Mouse (Mus musculus): ENCODE measurements around the gene Luc7l2. TPM values are rescaled to one million over a fixed set of nuclear protein-coding genes. Genes with fewer than 3 reads are reported as not detected.

Luc7l2 gene
- total and polyA plus RNA-seq, 3 experiments = 51.8 to 129 (median 118) TPM

GRCm38 (mm10) chr6:38643039-38643438 lies 91.9 kb downstream of the Luc7l2 start:
- no peak for DNase-seq (ENCODE audit: low read depth, low spot score)
- H3K4me3 ChIP-seq (ENCODE audit: control insufficient read depth in 1 of 2, insufficient read depth in 1 of 2, low read depth in 2 of 2, low read length in 2 of 2) = no peak overlapping the region
- H3K36me3 ChIP-seq (ENCODE audit: control insufficient read depth in 1 of 2, insufficient read depth in 2 of 2, low read length in 2 of 2) = peaks cover 0 to 9% of the 10 kb centered on the region in 2 experiments; a peak in 2 of 4 replicates
- TF ChIP-seq RAD21 (IDR thresholded peaks at IDR 0.05; ENCODE audit: low read depth, low read length) = no peak
- no peaks in the 10 kb centered on the region; a peak in 1 of 4 replicates for H3K27me3 ChIP-seq (ENCODE audit: control insufficient read depth in 1 of 2, insufficient read depth in 2 of 2, low read length in 2 of 2)
- no peaks in the 10 kb centered on the region for H3K79me2 ChIP-seq (ENCODE audit: control insufficient read depth, insufficient read depth, low read length, poor library complexity)
- no peak overlapping the region for H3K27ac ChIP-seq (ENCODE audit: control insufficient read depth, low read depth, low read length)
- no peaks in the 10 kb centered on the region for H3K9me3 ChIP-seq (replicated peaks; ENCODE audit: insufficient read depth, low read length)
- H3K9ac ChIP-seq (ENCODE audit: control insufficient read depth, low read depth, low read length, poor library complexity, severe bottlenecking) = no peak overlapping the region
- H3K4me1 ChIP-seq (ENCODE audit: control insufficient read depth in 1 of 2, insufficient read depth in 2 of 2, low read length in 2 of 2) = peaks cover 9 to 23% of the 10 kb centered on the region in 2 experiments

- Histone ChIP-seq H3K79me2 (ENCODE audit: control insufficient read depth, insufficient read depth, low read length, poor library complexity) (no peaks in the 10 kb centered on the region), H3K9me3 (replicated peaks; ENCODE audit: insufficient read depth, low read length) (no peaks in the 10 kb centered on the region), H3K4me3 (ENCODE audit: control insufficient read depth in 1 of 2, insufficient read depth in 1 of 2, low read depth in 2 of 2, low read length in 2 of 2) (no peak overlapping the region), H3K9ac (ENCODE audit: control insufficient read depth, low read depth, low read length, poor library complexity, severe bottlenecking) (no peak overlapping the region), H3K4me1 (ENCODE audit: control insufficient read depth in 1 of 2, insufficient read depth in 2 of 2, low read length in 2 of 2) (0 out of 4 replicates have a peak, but pooled peaks cover 0 to 8% of the 10 kb centered on the region in 2 experiments), H3K27me3 (ENCODE audit: control insufficient read depth in 1 of 2, insufficient read depth in 2 of 2, low read length in 2 of 2) (no peaks in the 10 kb centered on the region), H3K27ac (ENCODE audit: control insufficient read depth, low read depth, low read length) (no peak overlapping the region), H3K36me3 (ENCODE audit: control insufficient read depth in 1 of 2, insufficient read depth in 2 of 2, low read length in 2 of 2) (peaks cover 0 to 4% of the 10 kb centered on the region in 2 experiments; a peak in 1 of 4 replicates)
- DNase-seq (ENCODE audit: low read depth, low spot score) = peak; percentile 81
- TF ChIP-seq JUND (IDR thresholded peaks at IDR 0.05; ENCODE audit: low read depth, low read length) (no peak), ZC3H11A (IDR thresholded peaks at IDR 0.05; ENCODE audit: low read depth, low read length) (peak; percentile 71), CTCF (IDR thresholded peaks at IDR 0.05 in 2 of 3, conservative IDR thresholded peaks at IDR 0.05 in 1 of 3; ENCODE audit: control insufficient read depth in 1 of 3, insufficient read depth in 1 of 3, low read depth in 2 of 3, low read length in 3 of 3, poor library complexity in 1 of 3, severe bottlenecking in 1 of 3) (peak; percentile 63 to 80 (median 76)), ZKSCAN1 (IDR thresholded peaks at IDR 0.05; ENCODE audit: low read depth, low read length) (no peak), RCOR1 (IDR thresholded peaks at IDR 0.05; ENCODE audit: low read depth, low read length) (no peak), UBTF (IDR thresholded peaks at IDR 0.05; ENCODE audit: borderline replicate concordance, insufficient read depth, low read depth, low read length) (no peak), HCFC1 (IDR thresholded peaks at IDR 0.05; ENCODE audit: low read depth, low read length) (no peak), TCF12 (IDR thresholded peaks at IDR 0.05; ENCODE audit: low read depth, low read length) (no peak), POLR2A (IDR thresholded peaks at IDR 0.05; ENCODE audit: control insufficient read depth in 1 of 2, insufficient read depth in 1 of 2, low read depth in 1 of 2, low read length in 2 of 2, poor library complexity in 1 of 2) (no peak), MAFK (IDR thresholded peaks at IDR 0.05; ENCODE audit: borderline replicate concordance, low read depth, low read length) (no peak), SMC3 (IDR thresholded peaks at IDR 0.05; ENCODE audit: low read depth, low read length) (peak; percentile 77), SIN3A (IDR thresholded peaks at IDR 0.05; ENCODE audit: low read length) (no peak), KAT2A (conservative IDR thresholded peaks at IDR 0.05; ENCODE audit: low read depth, low read length) (no peak), ELF1 (IDR thresholded peaks at IDR 0.05; ENCODE audit: low read depth, low read length) (no peak), USF1 (IDR thresholded peaks at IDR 0.05; ENCODE audit: low read depth, low read length) (no peak), TAL1 (IDR thresholded peaks at IDR 0.05; ENCODE audit: low read length) (no peak), RAD21 (IDR thresholded peaks at IDR 0.05; ENCODE audit: low read depth, low read length) (peak; percentile 74), CHD2 (IDR thresholded peaks at IDR 0.05; ENCODE audit: low read length) (no peak), ETS1 (IDR thresholded peaks at IDR 0.05; ENCODE audit: low read depth, low read length) (no peak), GABPA (IDR thresholded peaks at IDR 0.05; ENCODE audit: low read depth, low read length) (no peak), MXI1 (IDR thresholded peaks at IDR 0.05; ENCODE audit: low read depth, low read length) (no peak)
These were observed 98.4 kb downstream of the Luc7l2 start for GRCm38 (mm10) chr6:38649545-38649944.
